Mouse (Mus musculus): ENCODE measurements around the gene Guca1a.
"Not testable (repeated sequence)": the region's sequence is repeated elsewhere in the genome, so short reads cannot be mapped to it uniquely, and the experiment has no call there.

Gene Guca1a

DNA sequence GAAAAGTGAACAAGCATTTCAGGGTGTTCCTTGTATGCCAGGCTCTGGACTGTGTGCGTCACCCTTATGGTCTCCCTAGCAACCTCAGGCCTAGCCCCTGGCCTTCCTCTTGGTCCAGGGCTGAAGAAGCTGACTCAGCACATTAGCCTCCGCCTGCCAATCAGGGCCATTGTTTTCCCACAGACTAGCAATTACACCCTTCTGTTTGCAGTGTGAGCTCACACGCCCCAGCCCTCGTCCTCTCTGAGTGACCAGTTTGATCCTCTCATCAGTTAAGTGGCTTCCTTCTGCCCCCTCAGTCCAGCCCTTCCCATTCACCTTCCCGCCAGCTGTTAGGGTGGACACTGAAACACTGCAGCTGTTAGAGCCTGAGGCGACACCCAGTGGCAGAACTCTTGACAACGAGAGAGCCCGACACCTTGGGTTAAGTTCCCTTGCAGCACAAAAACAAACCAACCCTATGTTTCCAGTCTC lies 28.5 kb upstream of the Guca1a start:
- no peaks in the 10 kb centered on the region for H3K27me3 ChIP-seq (ENCODE audit: insufficient read depth, low read length)
- no peaks in the 10 kb centered on the region for H3K9me3 ChIP-seq (ENCODE audit: low read length)
- TF ChIP-seq CTCF (conservative IDR thresholded peaks at IDR 0.05; ENCODE audit: low read length) (no peak), NANOG (IDR thresholded peaks at IDR 0.05; ENCODE audit: borderline replicate concordance, low read length) (no peak), POU5F1 (IDR thresholded peaks at IDR 0.05; ENCODE audit: borderline replicate concordance, low read length) (no peak)
- H3K36me3 ChIP-seq (ENCODE audit: insufficient read depth, low read length): no peaks in the 10 kb centered on the region
- peaks cover 25% of the 10 kb centered on the region for H3K4me1 ChIP-seq (replicated peaks; ENCODE audit: low read depth, low read length)
- no peak overlapping the region for H3K4me3 ChIP-seq (replicated peaks; ENCODE audit: low read length)

DNA sequence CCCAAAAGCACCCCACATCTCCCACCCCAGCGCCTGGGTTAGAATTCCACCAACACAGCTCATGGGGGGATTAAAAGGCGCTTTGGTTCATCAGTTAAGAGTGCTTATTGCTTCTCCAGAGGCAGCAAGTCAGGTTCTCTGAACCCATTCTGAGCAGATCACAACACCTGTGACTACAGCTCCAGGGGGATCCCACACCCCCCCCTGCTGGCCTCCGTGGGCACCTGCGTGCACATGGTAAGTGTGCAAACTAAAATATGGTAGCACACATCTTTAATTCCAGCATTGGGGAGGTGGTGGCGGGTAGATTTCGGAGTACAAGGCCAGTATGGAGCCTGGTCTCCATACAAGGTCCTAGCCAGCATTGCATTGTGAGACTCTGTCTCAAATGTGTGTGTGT lies 26.9 kb upstream of the Guca1a start:
- no peaks in the 10 kb centered on the region for H3K9me3 ChIP-seq (ENCODE audit: low read length)
- H3K27me3 ChIP-seq (ENCODE audit: insufficient read depth, low read length): no peaks in the 10 kb centered on the region
- no peak overlapping the region for H3K4me3 ChIP-seq (replicated peaks; ENCODE audit: low read length)
- peaks cover 25% of the 10 kb centered on the region for H3K4me1 ChIP-seq (replicated peaks; ENCODE audit: low read depth, low read length)
- no peaks in the 10 kb centered on the region for H3K36me3 ChIP-seq (ENCODE audit: insufficient read depth, low read length)
- TF ChIP-seq CTCF (conservative IDR thresholded peaks at IDR 0.05; ENCODE audit: low read length) (no peak), POU5F1 (IDR thresholded peaks at IDR 0.05; ENCODE audit: borderline replicate concordance, low read length) (no peak), NANOG (IDR thresholded peaks at IDR 0.05; ENCODE audit: borderline replicate concordance, low read length) (no peak)

DNA sequence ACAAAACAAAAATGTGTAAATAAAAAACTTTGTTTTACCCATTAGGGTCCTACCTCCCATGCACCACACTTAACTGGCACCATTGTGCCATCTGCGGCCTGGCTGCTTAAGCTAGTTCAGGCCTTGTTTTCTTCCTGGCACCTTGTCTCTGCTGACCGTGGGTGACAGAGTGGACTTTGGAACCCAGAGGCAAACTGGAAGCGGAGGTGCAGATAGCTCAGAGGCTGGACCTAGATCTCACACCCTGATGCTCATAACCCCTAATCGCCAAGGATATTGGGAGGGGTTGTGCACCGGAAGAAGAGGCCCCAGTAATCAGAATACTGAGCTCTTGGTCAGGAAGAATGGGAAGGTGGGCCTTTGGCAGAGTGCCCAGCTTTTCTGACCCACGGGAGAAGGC lies 23.8 kb upstream of the Guca1a start:
- Histone ChIP-seq H3K36me3 (ENCODE audit: insufficient read depth, low read length) (no peaks in the 10 kb centered on the region), H3K27me3 (ENCODE audit: insufficient read depth, low read length) (no peaks in the 10 kb centered on the region), H3K4me3 (replicated peaks; ENCODE audit: low read length) (no peak overlapping the region), H3K4me1 (replicated peaks; ENCODE audit: low read depth, low read length) (peaks cover 43% of the 10 kb centered on the region), H3K9me3 (ENCODE audit: low read length) (no peaks in the 10 kb centered on the region)
- TF ChIP-seq NANOG (IDR thresholded peaks at IDR 0.05; ENCODE audit: borderline replicate concordance, low read length): no peak
- no peak for TF ChIP-seq CTCF (conservative IDR thresholded peaks at IDR 0.05; ENCODE audit: low read length)
- no peak for TF ChIP-seq POU5F1 (IDR thresholded peaks at IDR 0.05; ENCODE audit: borderline replicate concordance, low read length)

DNA sequence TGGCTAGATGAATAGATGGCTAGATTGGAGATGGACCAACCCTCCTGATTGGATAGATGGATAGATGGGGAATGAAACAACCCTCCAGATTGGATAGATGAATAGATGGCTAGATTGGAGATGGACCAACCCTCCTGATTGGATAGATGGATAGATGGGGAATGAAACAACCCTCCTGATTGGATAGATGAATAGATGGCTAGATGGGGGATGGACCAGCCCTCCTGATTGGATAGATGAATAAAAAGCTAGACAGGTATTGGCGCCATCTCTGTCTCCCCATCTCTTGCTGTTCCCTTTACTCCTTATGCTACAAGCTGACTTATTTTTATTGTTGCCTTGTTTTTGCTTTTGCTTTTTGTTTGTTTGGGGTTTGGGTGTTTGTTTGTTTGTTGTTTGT lies 22.2 kb upstream of the Guca1a start:
- not testable (repeated sequence) for H3K27me3 ChIP-seq (ENCODE audit: insufficient read depth, low read length); H3K4me3 ChIP-seq (replicated peaks; ENCODE audit: low read length); H3K9me3 ChIP-seq (ENCODE audit: low read length); H3K36me3 ChIP-seq (ENCODE audit: insufficient read depth, low read length)
- peaks cover 28% of the 10 kb centered on the region for H3K4me1 ChIP-seq (replicated peaks; ENCODE audit: low read depth, low read length)

DNA sequence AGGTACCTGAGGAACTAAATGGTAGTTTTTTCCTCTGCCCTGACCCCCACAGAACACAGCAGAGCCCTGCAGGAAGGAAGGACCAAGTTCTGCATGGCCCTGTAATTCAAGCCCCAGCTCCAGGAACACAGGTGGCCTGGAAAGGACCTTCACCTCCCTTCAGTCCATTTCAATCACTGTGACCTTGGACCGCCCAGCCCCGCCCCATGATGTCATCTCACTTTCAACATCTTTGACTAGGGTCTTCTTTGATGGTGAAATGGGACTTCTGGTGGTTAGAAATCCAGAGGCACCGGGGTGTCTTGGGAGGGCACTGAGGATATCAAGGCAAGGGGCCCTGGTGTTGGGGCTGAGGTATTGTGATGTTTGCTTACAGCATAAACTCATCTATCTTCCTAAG lies 21.2 kb upstream of the Guca1a start:
- H3K27me3 ChIP-seq (ENCODE audit: insufficient read depth, low read length): no peaks in the 10 kb centered on the region
- H3K4me3 ChIP-seq (replicated peaks; ENCODE audit: low read length): no peak overlapping the region
- no peak for TF ChIP-seq POU5F1 (IDR thresholded peaks at IDR 0.05; ENCODE audit: borderline replicate concordance, low read length)
- no peak for TF ChIP-seq CTCF (conservative IDR thresholded peaks at IDR 0.05; ENCODE audit: low read length)
- no peak for TF ChIP-seq NANOG (IDR thresholded peaks at IDR 0.05; ENCODE audit: borderline replicate concordance, low read length)
- peaks cover 28% of the 10 kb centered on the region for H3K4me1 ChIP-seq (replicated peaks; ENCODE audit: low read depth, low read length)
- no peaks in the 10 kb centered on the region for H3K9me3 ChIP-seq (ENCODE audit: low read length)
- H3K36me3 ChIP-seq (ENCODE audit: insufficient read depth, low read length): no peaks in the 10 kb centered on the region

DNA sequence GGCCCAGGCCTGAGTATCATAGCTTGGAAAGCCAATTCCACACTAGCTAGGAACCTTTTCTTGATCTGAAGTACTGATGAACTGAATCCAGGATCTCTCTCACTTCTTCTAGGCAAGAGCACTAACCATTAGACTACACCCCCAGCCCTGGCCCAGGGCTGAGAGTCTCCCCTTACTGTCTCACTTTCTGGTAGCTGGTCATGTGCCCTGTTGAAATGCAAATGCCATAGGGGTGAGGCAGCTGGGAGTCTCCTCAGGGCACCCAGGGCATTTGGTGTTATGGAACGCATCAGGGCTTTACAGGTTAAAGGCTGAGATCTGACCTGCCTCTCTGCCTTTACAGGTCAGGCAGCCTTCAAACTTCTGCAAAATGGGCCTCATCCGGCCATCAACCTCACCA lies 19.8 kb upstream of the Guca1a start:
- H3K4me1 ChIP-seq (replicated peaks; ENCODE audit: low read depth, low read length): peaks cover 19% of the 10 kb centered on the region
- no peaks in the 10 kb centered on the region for H3K9me3 ChIP-seq (ENCODE audit: low read length)
- H3K4me3 ChIP-seq (replicated peaks; ENCODE audit: low read length): no peak overlapping the region
- H3K27me3 ChIP-seq (ENCODE audit: insufficient read depth, low read length): peaks cover 7% of the 10 kb centered on the region
- no peaks in the 10 kb centered on the region for H3K36me3 ChIP-seq (ENCODE audit: insufficient read depth, low read length)
- TF ChIP-seq CTCF (conservative IDR thresholded peaks at IDR 0.05; ENCODE audit: low read length) (no peak), NANOG (IDR thresholded peaks at IDR 0.05; ENCODE audit: borderline replicate concordance, low read length) (no peak), POU5F1 (IDR thresholded peaks at IDR 0.05; ENCODE audit: borderline replicate concordance, low read length) (no peak)

DNA sequence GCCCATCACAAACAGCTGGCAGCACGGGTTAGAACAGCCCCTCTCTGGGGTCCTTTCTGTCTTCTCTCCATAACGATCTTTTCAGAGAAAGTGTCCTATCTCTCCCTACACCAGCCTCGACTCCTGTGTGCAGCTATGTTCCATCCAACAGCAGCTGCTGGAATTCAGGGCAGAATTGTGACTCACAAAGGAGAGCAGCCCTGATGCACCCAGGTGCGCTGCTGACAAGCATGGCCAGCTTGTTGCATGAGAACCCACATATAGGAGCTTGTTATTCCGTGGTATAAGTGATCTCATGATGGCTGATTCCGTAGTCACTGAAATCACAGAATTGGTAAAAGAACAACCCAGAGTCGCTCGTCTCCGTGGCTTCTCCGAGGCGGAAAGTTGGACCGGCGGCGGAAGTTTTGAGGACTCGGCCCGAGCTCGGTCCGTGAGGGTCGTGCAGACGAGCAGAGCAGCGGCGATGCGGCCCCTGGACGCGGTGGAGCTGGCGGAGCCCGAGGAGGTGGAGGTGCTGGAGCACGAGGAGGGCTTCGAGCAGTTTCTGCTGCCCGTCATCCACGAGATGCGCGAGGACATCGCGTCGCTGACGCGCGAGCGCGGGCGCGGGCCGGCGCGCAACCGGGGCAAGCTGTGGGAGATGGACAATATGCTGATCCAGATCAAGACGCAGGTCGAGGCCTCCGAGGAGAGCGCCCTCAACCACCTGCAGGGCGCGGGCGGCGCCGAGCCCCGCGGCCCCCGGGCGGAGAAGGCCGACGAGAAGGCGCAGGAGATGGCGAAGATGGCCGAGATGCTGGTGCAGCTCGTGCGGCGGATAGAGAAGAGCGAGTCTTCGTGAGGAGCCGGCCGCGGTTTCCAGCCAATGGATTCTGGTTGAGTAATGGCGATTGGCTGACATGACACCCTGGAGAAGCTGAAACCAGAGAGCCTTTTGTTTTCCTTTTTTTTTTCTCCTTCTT lies 9.8 kb upstream of the Guca1a start:
- not testable (repeated sequence) for H3K9me3 ChIP-seq (ENCODE audit: low read length); H3K36me3 ChIP-seq (ENCODE audit: insufficient read depth, low read length)
- peaks cover 16% of the 10 kb centered on the region; the same call in 1 of the 2 replicates for H3K4me1 ChIP-seq (replicated peaks; ENCODE audit: low read depth, low read length)
- H3K4me3 ChIP-seq (replicated peaks; ENCODE audit: low read length): peak overlapping the region; percentile 45
- H3K27me3 ChIP-seq (ENCODE audit: insufficient read depth, low read length): peaks cover 61% of the 10 kb centered on the region

DNA sequence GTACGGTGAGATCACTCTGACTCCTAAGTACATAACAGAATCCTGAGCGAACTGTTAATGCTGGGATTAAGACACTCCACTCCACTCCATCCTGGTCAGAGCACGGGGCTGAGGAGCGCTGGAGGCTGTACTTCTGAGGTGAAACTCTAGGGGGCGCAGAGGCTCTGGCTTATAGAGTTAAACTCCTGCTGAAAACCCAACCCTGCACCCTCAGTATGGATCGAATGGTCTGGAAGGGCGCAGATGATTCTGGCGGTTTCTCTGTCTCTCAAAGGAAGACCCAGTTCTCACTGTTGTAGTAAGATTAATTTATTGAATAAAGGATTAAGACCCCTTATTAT lies 8.1 kb upstream of the Guca1a start:
- no peaks in the 10 kb centered on the region for H3K9me3 ChIP-seq (ENCODE audit: low read length)
- TF ChIP-seq POU5F1 (IDR thresholded peaks at IDR 0.05; ENCODE audit: borderline replicate concordance, low read length): no peak
- peak; percentile 93 for TF ChIP-seq CTCF (conservative IDR thresholded peaks at IDR 0.05; ENCODE audit: low read length)
- H3K4me3 ChIP-seq (replicated peaks; ENCODE audit: low read length): no peak overlapping the region

More for the DNA sequence above, 8.1 kb upstream of the Guca1a start:
- Histone ChIP-seq H3K36me3 (ENCODE audit: insufficient read depth, low read length) (no peaks in the 10 kb centered on the region), H3K4me1 (replicated peaks; ENCODE audit: low read depth, low read length) (peaks cover 13% of the 10 kb centered on the region; the same call in 1 of the 2 replicates), H3K27me3 (ENCODE audit: insufficient read depth, low read length) (peaks cover 52% of the 10 kb centered on the region)
